Mouse (Mus musculus) bone marrow macrophage, adult 2 months (primary cell): Measurements from ENCODE around the gene Erg28.

Source experiments
- CTCF ChIP-seq: IDR thresholded peaks from 2 replicates; pipeline ENCODE4 v1.5.1; 2012; ENCODE audit warnings: low read depth, mild to moderate bottlenecking, low read length, moderate library complexity
- POLR2A ChIP-seq: IDR thresholded peaks from 2 replicates; pipeline ENCODE4 v1.6.1; 2012; ENCODE audit warnings: mild to moderate bottlenecking, low read depth, low read length, borderline replicate concordance

DNA sequence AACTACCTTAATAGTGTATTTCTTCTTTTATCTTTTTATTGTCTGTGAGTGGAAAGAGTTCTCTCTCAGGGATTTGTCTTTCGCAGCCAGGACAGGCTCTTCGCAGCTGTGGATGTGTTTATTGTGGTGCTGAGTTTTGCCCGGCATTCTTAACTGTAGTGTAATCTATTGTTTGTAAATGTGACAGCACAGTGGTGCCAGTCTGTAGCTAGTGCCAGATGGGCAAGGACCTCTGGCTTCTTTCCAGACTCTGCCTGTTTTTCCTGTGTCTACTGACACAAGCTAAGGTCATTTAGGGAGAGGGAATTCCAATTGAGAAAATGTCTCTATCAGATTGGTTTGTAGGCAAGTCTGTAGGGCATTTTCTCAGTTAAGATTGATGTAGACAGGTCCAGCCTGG lies 6.3 kb upstream of the Erg28 start:
- TF ChIP-seq CTCF: no peak
- no peak for TF ChIP-seq POLR2A
